Mouse (Mus musculus) myocyte (in vitro differentiated cells): ENCODE measurements around the gene Trim33.

Experiments used
- CEBPB ChIP-seq: IDR thresholded peaks from 2 replicates; pipeline ENCODE4 v1.6.1; 2011; ENCODE audit warnings: mild to moderate bottlenecking, moderate library complexity; ENCODE audit not compliant: poor library complexity, insufficient read depth, severe bottlenecking
- E2F4 ChIP-seq: IDR thresholded peaks from one replicate; pipeline ENCODE4 v1.6.1; 2011; ENCODE audit warnings: mild to moderate bottlenecking, control low read depth, moderate library complexity; ENCODE audit not compliant: insufficient read depth
- MAX ChIP-seq: IDR thresholded peaks from one replicate; pipeline ENCODE4 v1.6.1; 2011; ENCODE audit warnings: low read depth, mild to moderate bottlenecking, control low read depth
- MYOD1 ChIP-seq, 3 experiments: IDR thresholded peaks; one replicate each; pipeline ENCODE4 v1.6.1; 2011; ENCODE audit warnings: control low read depth in 2 of 3, low read depth in 2 of 3, mild to moderate bottlenecking in 2 of 3, moderate library complexity in 1 of 3; ENCODE audit not compliant: insufficient read length in 2 of 3, control insufficient read depth in 1 of 3
- MYOG ChIP-seq, 3 experiments: IDR thresholded peaks; one replicate each; pipeline ENCODE4 v1.6.1; 2011; ENCODE audit warnings: control low read depth in 2 of 3, low read depth in 2 of 3, mild to moderate bottlenecking in 2 of 3; ENCODE audit not compliant: insufficient read length in 2 of 3, control insufficient read depth in 1 of 3, insufficient read depth in 1 of 3
- POLR2A ChIP-seq: IDR thresholded peaks from one replicate; pipeline ENCODE4 v1.6.1; 2011; ENCODE audit warnings: low read depth, mild to moderate bottlenecking, control low read depth, moderate library complexity; ENCODE audit not compliant: insufficient read length
- POLR2AphosphoS2 ChIP-seq: IDR thresholded peaks from one replicate; pipeline ENCODE4 v1.6.1; 2011; ENCODE audit warnings: low read depth, control low read depth; ENCODE audit not compliant: insufficient read length
- REST ChIP-seq: IDR thresholded peaks from one replicate; pipeline ENCODE4 v1.6.1; 2011; ENCODE audit warnings: mild to moderate bottlenecking, control low read depth, moderate library complexity; ENCODE audit not compliant: insufficient read depth, insufficient read length
- SRF ChIP-seq: IDR thresholded peaks from one replicate; pipeline ENCODE4 v1.6.1; 2011; ENCODE audit warnings: low read depth; ENCODE audit not compliant: control insufficient read depth, insufficient read length
- TCF12 ChIP-seq: IDR thresholded peaks from one replicate; pipeline ENCODE4 v1.6.1; 2011; ENCODE audit warnings: mild to moderate bottlenecking, control low read depth; ENCODE audit not compliant: poor library complexity, insufficient read depth, severe bottlenecking
- TCF3 ChIP-seq: IDR thresholded peaks from one replicate; pipeline ENCODE4 v1.6.1; 2011; ENCODE audit warnings: low read depth, control low read depth; ENCODE audit not compliant: insufficient read length
- USF1 ChIP-seq: IDR thresholded peaks from one replicate; pipeline ENCODE4 v1.6.1; 2011; ENCODE audit warnings: low read depth, mild to moderate bottlenecking, control low read depth, moderate library complexity

- TF ChIP-seq POLR2AphosphoS2 (no peak), REST (no peak), POLR2A (no peak), TCF12 (no peak), SRF (no peak), USF1 (no peak), MAX (no peak), MYOD1 (IDR thresholded peaks at IDR 0.05; ENCODE audit: control insufficient read depth in 1 of 3, insufficient read length in 2 of 3, low read depth in 2 of 3) (no peak), E2F4 (no peak), MYOG (IDR thresholded peaks at IDR 0.05; ENCODE audit: control insufficient read depth in 1 of 3, insufficient read depth in 1 of 3, insufficient read length in 2 of 3, low read depth in 2 of 3) (no peak), CEBPB (no peak), TCF3 (no peak)
Measured at GRCm38 (mm10) chr3:103381441-103381840, 102.3 kb downstream of the Trim33 start.
